Mouse (Mus musculus): ENCODE measurements around the gene Plxnd1.

The Plxnd1 gene

GRCm38 (mm10) chr6:115994877-115995520 is at the start of gene Plxnd1:
TSS of gene Plxnd1 (minus strand) at chr6:115995005.
- DNase-seq = peak; percentile 93 to 94

GRCm38 (mm10) chr6:116044039-116044438 is 49.2 kb upstream of the Plxnd1 start:
- DNase-seq = no peak

GRCm38 (mm10) chr6:116038222-116038621 is 43.4 kb upstream of the Plxnd1 start:
- no peak for DNase-seq

GRCm38 (mm10) chr6:116037281-116037831 is 42.6 kb upstream of the Plxnd1 start:
- no peak for DNase-seq

GRCm38 (mm10) chr6:116036555-116036954 is 41.8 kb upstream of the Plxnd1 start:
- DNase-seq = no peak

- DNase-seq = no peak
These were observed 36.2 kb upstream of the Plxnd1 start for GRCm38 (mm10) chr6:116031052-116031451.

GRCm38 (mm10) chr6:116024666-116025065 is 29.9 kb upstream of the Plxnd1 start:
- DNase-seq = no peak

GRCm38 (mm10) chr6:116021961-116022485 is 27.2 kb upstream of the Plxnd1 start:
- no peak for DNase-seq

GRCm38 (mm10) chr6:116015902-116016301 is 21.1 kb upstream of the Plxnd1 start:
- no peak for DNase-seq

GRCm38 (mm10) chr6:116014111-116014510 is 19.3 kb upstream of the Plxnd1 start:
- DNase-seq = no peak

- no peak for DNase-seq
These were observed 18.9 kb upstream of the Plxnd1 start for GRCm38 (mm10) chr6:116013687-116014086.

- peak; percentile 74 to 77 for DNase-seq
These were observed 15.7 kb upstream of the Plxnd1 start for GRCm38 (mm10) chr6:116010541-116010940.

GRCm38 (mm10) chr6:116009426-116009825 is 14.6 kb upstream of the Plxnd1 start:
- DNase-seq = peak in 1 of 2 experiments; percentile 72

- peak; percentile 71 to 74 for DNase-seq
These were observed 12.9 kb upstream of the Plxnd1 start for GRCm38 (mm10) chr6:116007561-116008173.

- DNase-seq = peak; percentile 90 to 94
These were observed 11.9 kb upstream of the Plxnd1 start for GRCm38 (mm10) chr6:116006731-116007130.

GRCm38 (mm10) chr6:116005959-116006288 is 11.1 kb upstream of the Plxnd1 start:
- DNase-seq = no peak

GRCm38 (mm10) chr6:116005275-116005958 is 10.6 kb upstream of the Plxnd1 start:
- no peak for DNase-seq

GRCm38 (mm10) chr6:116004716-116005115 is 9.9 kb upstream of the Plxnd1 start:
- DNase-seq = no peak

GRCm38 (mm10) chr6:116004069-116004468 is 9.3 kb upstream of the Plxnd1 start:
- no peak for DNase-seq

- no peak for DNase-seq
These were observed 8.7 kb upstream of the Plxnd1 start for GRCm38 (mm10) chr6:116003516-116003915.

GRCm38 (mm10) chr6:116002311-116003104 is 7.7 kb upstream of the Plxnd1 start:
- DNase-seq = no peak

GRCm38 (mm10) chr6:116000851-116001250 is 6.0 kb upstream of the Plxnd1 start:
- no peak for DNase-seq

GRCm38 (mm10) chr6:115999227-115999626 is 4.4 kb upstream of the Plxnd1 start:
- no peak for DNase-seq
